Mouse (Mus musculus) C2C12 (cell line): Measurements from ENCODE around the gene Slc36a4. TPM values are rescaled to one million over a fixed set of nuclear protein-coding genes. Genes with fewer than 3 reads are reported as not detected.

Experiments
- H3K27me3 ChIP-seq: one replicate; pipeline ENCODE4 v1.6.1; 2011; ENCODE audit not compliant: control insufficient read depth, insufficient read depth, insufficient read length
- H3K36me3 ChIP-seq: one replicate; pipeline ENCODE4 v1.6.1; 2011; ENCODE audit not compliant: control insufficient read depth, insufficient read depth
- H3K4me3 ChIP-seq: one replicate; pipeline ENCODE4 v1.5.1; 2011; ENCODE audit warnings: mild to moderate bottlenecking, control low read depth; ENCODE audit not compliant: poor library complexity, insufficient read depth, severe bottlenecking
- H3K79me2 ChIP-seq: one replicate; pipeline ENCODE4 v1.6.1; 2011; ENCODE audit not compliant: control insufficient read depth, insufficient read depth
- H3K79me3 ChIP-seq: one replicate; pipeline ENCODE4 v1.6.1; 2011; ENCODE audit warnings: low read depth, control low read depth
- H3ac ChIP-seq: one replicate; pipeline ENCODE3; 2011; ENCODE audit warnings: low read depth; ENCODE audit not compliant: control insufficient read depth, insufficient read length
- CEBPB ChIP-seq: IDR thresholded peaks from one replicate; pipeline ENCODE4 v1.6.1; 2011; ENCODE audit warnings: low read depth, mild to moderate bottlenecking, control low read depth, moderate library complexity
- CTCF ChIP-seq: IDR thresholded peaks from one replicate; pipeline ENCODE4 v1.5.1; 2011; ENCODE audit not compliant: control insufficient read depth, insufficient read depth, insufficient read length
- FOSL1 ChIP-seq: IDR thresholded peaks from one replicate; pipeline ENCODE4 v1.8.0; 2011; ENCODE audit warnings: mild to moderate bottlenecking, low read length; ENCODE audit not compliant: poor library complexity, insufficient read depth, severe bottlenecking
- MAX ChIP-seq: IDR thresholded peaks from one replicate; pipeline ENCODE4 v1.6.1; 2011; ENCODE audit warnings: mild to moderate bottlenecking, control low read depth
- MYOD1 ChIP-seq: IDR thresholded peaks from one replicate; pipeline ENCODE4 v1.6.1; 2011; ENCODE audit warnings: low read depth; ENCODE audit not compliant: control insufficient read depth, insufficient read length
- MYOG ChIP-seq: IDR thresholded peaks from one replicate; pipeline ENCODE4 v1.6.1; 2011; ENCODE audit not compliant: control insufficient read depth, insufficient read length; ENCODE audit errors: extremely low read depth
- USF1 ChIP-seq: IDR thresholded peaks from one replicate; pipeline ENCODE4 v1.6.1; 2011; ENCODE audit warnings: low read depth, mild to moderate bottlenecking, control low read depth, moderate library complexity
- polyA plus RNA-seq: library from polyadenylated mRNA; unstranded; fragments of >200 nt; fragmentation: generic; extraction: Trizol; gene quantifications from one replicate; pipeline ENCODE4 v1.2.1, GENCODE M21; 2012; ENCODE audit warnings: missing spikeins

Gene Slc36a4
- polyA plus RNA-seq, 1 experiment: 3.9 TPM

- TF ChIP-seq CEBPB (no peak), FOSL1 (no peak), MYOG (no peak), CTCF (no peak), MAX (no peak), MYOD1 (no peak), USF1 (no peak)
- peaks cover 4% of the 10 kb centered on the region for H3K36me3 ChIP-seq
These were observed 17.6 kb downstream of the Slc36a4 start for GRCm38 (mm10) chr9:15727168-15727567.

GRCm38 (mm10) chr9:15731758-15732748 is 22.5 kb downstream of the Slc36a4 start:
- Histone ChIP-seq H3ac (no peak overlapping the region), H3K27me3 (no peaks in the 10 kb centered on the region), H3K79me2 (no peaks in the 10 kb centered on the region), H3K4me3 (no peak overlapping the region), H3K79me3 (no peaks in the 10 kb centered on the region), H3K36me3 (peaks cover 3% of the 10 kb centered on the region)
- TF ChIP-seq USF1 (no peak), CEBPB (no peak), MYOG (no peak), CTCF (no peak), MAX (no peak), FOSL1 (no peak), MYOD1 (no peak)

More at GRCm38 (mm10) chr9:15727168-15727567, 17.6 kb downstream of the Slc36a4 start:
- H3K27me3 ChIP-seq: no peaks in the 10 kb centered on the region
- no peak overlapping the region for H3K4me3 ChIP-seq
- no peaks in the 10 kb centered on the region for H3K79me2 ChIP-seq
- no peak overlapping the region for H3ac ChIP-seq
- H3K79me3 ChIP-seq: no peaks in the 10 kb centered on the region

GRCm38 (mm10) chr9:15734056-15734866 is 24.7 kb downstream of the Slc36a4 start:
- no peaks in the 10 kb centered on the region for H3K27me3 ChIP-seq
- H3K79me2 ChIP-seq: no peaks in the 10 kb centered on the region
- no peak overlapping the region for H3ac ChIP-seq
- no peak overlapping the region for H3K4me3 ChIP-seq
- H3K36me3 ChIP-seq: no peaks in the 10 kb centered on the region
- no peaks in the 10 kb centered on the region for H3K79me3 ChIP-seq
- TF ChIP-seq MYOD1 (no peak), MYOG (no peak), FOSL1 (no peak), CTCF (no peak), MAX (no peak), USF1 (no peak), CEBPB (no peak)

- H3K79me3 ChIP-seq: no peaks in the 10 kb centered on the region
- H3K36me3 ChIP-seq: no peaks in the 10 kb centered on the region
- no peak overlapping the region for H3ac ChIP-seq
- TF ChIP-seq MYOG: no peak
- no peak for TF ChIP-seq USF1
- no peak for TF ChIP-seq FOSL1
- no peak for TF ChIP-seq MAX
- TF ChIP-seq MYOD1: no peak
- no peak for TF ChIP-seq CEBPB
- no peak for TF ChIP-seq CTCF
- no peaks in the 10 kb centered on the region for H3K79me2 ChIP-seq
- H3K27me3 ChIP-seq: no peaks in the 10 kb centered on the region
- no peak overlapping the region for H3K4me3 ChIP-seq
These were observed 25.3 kb downstream of the Slc36a4 start for GRCm38 (mm10) chr9:15734867-15735131.

- H3K27me3 ChIP-seq: no peaks in the 10 kb centered on the region
- no peak overlapping the region for H3ac ChIP-seq
- no peaks in the 10 kb centered on the region for H3K36me3 ChIP-seq
- TF ChIP-seq USF1 (no peak), CEBPB (no peak), MYOD1 (no peak), CTCF (no peak), MYOG (no peak), MAX (no peak), FOSL1 (no peak)
- H3K4me3 ChIP-seq: no peak overlapping the region
- no peaks in the 10 kb centered on the region for H3K79me2 ChIP-seq
- H3K79me3 ChIP-seq: no peaks in the 10 kb centered on the region
These were observed 28.0 kb downstream of the Slc36a4 start for GRCm38 (mm10) chr9:15737522-15737921.
